Mouse (Mus musculus): Measurements from ENCODE around the gene Phip. TPM values are rescaled to one million over a fixed set of nuclear protein-coding genes. Genes with fewer than 3 reads are reported as not detected.
A peak's percentile ranks its signal among the peaks of the same experiment; 100 is the strongest.

Phip gene
- 0.29 and 0.39 TPM in 2 replicates for polyA plus RNA-seq (2012)

- H3K4me3 ChIP-seq (replicated peaks): peak within 1 kb of the TSS; percentile 98
- no peaks in the 10 kb centered on the region for H3K27me3 ChIP-seq (ENCODE audit: control insufficient read depth)
- no peaks in the 10 kb centered on the region for H3K9me3 ChIP-seq (ENCODE audit: control insufficient read depth, low read length)
- H3K4me1 ChIP-seq (ENCODE audit: control insufficient read depth): peaks cover 22% of the 10 kb centered on the region
- H3K36me3 ChIP-seq (ENCODE audit: control insufficient read depth): peaks cover 9% of the 10 kb centered on the region
- TF ChIP-seq TAL1 (IDR thresholded peaks at IDR 0.05; ENCODE audit: low read length) (no peak), GATA1 (IDR thresholded peaks at IDR 0.05; ENCODE audit: low read length) (no peak)
These were observed at the start of gene Phip for GRCm38 (mm10) chr9:82975342-82976215. Phip (minus strand) TSS chr9:82975516.

- H3K9me3 ChIP-seq (ENCODE audit: control insufficient read depth, low read length): no peaks in the 10 kb centered on the region
- H3K36me3 ChIP-seq (ENCODE audit: control insufficient read depth): no peaks in the 10 kb centered on the region
- no peak for TF ChIP-seq GATA1 (IDR thresholded peaks at IDR 0.05; ENCODE audit: low read length)
- no peak overlapping the region for H3K4me3 ChIP-seq (replicated peaks)
- H3K4me1 ChIP-seq (ENCODE audit: control insufficient read depth): no peaks in the 10 kb centered on the region
- H3K27me3 ChIP-seq (ENCODE audit: control insufficient read depth): no peaks in the 10 kb centered on the region
These were observed 48.4 kb upstream of the Phip start for GRCm38 (mm10) chr9:83023724-83024123.

GRCm38 (mm10) chr9:83014516-83014915 lies 39.2 kb upstream of the Phip start:
- no peak overlapping the region for H3K4me3 ChIP-seq (replicated peaks)
- H3K27me3 ChIP-seq (ENCODE audit: control insufficient read depth): no peaks in the 10 kb centered on the region
- no peaks in the 10 kb centered on the region for H3K4me1 ChIP-seq (ENCODE audit: control insufficient read depth)
- no peaks in the 10 kb centered on the region for H3K9me3 ChIP-seq (ENCODE audit: control insufficient read depth, low read length)
- H3K36me3 ChIP-seq (ENCODE audit: control insufficient read depth): no peaks in the 10 kb centered on the region
- no peak for TF ChIP-seq GATA1 (IDR thresholded peaks at IDR 0.05; ENCODE audit: low read length)
- no peak for TF ChIP-seq TAL1 (IDR thresholded peaks at IDR 0.05; ENCODE audit: low read length)

- no peaks in the 10 kb centered on the region for H3K27me3 ChIP-seq (ENCODE audit: control insufficient read depth)
- H3K4me1 ChIP-seq (ENCODE audit: control insufficient read depth): no peaks in the 10 kb centered on the region
- H3K4me3 ChIP-seq (replicated peaks): no peak overlapping the region
- no peaks in the 10 kb centered on the region for H3K9me3 ChIP-seq (ENCODE audit: control insufficient read depth, low read length)
- H3K36me3 ChIP-seq (ENCODE audit: control insufficient read depth): no peaks in the 10 kb centered on the region
- TF ChIP-seq TAL1 (IDR thresholded peaks at IDR 0.05; ENCODE audit: low read length) (no peak), GATA1 (IDR thresholded peaks at IDR 0.05; ENCODE audit: low read length) (no peak)
These were observed 33.0 kb upstream of the Phip start for GRCm38 (mm10) chr9:83008306-83008705.

- no peaks in the 10 kb centered on the region for H3K27me3 ChIP-seq (ENCODE audit: control insufficient read depth)
- no peaks in the 10 kb centered on the region for H3K36me3 ChIP-seq (ENCODE audit: control insufficient read depth)
- no peaks in the 10 kb centered on the region for H3K9me3 ChIP-seq (ENCODE audit: control insufficient read depth, low read length)
- no peaks in the 10 kb centered on the region for H3K4me1 ChIP-seq (ENCODE audit: control insufficient read depth)
- no peak overlapping the region for H3K4me3 ChIP-seq (replicated peaks)
- TF ChIP-seq GATA1 (IDR thresholded peaks at IDR 0.05; ENCODE audit: low read length): no peak
- TF ChIP-seq TAL1 (IDR thresholded peaks at IDR 0.05; ENCODE audit: low read length): no peak
These were observed 26.0 kb upstream of the Phip start for GRCm38 (mm10) chr9:83001342-83001741.

GRCm38 (mm10) chr9:82997765-82998500 lies 22.6 kb upstream of the Phip start:
- H3K27me3 ChIP-seq (ENCODE audit: control insufficient read depth): no peaks in the 10 kb centered on the region
- no peak overlapping the region for H3K4me3 ChIP-seq (replicated peaks)
- no peaks in the 10 kb centered on the region for H3K4me1 ChIP-seq (ENCODE audit: control insufficient read depth)
- H3K36me3 ChIP-seq (ENCODE audit: control insufficient read depth): no peaks in the 10 kb centered on the region
- H3K9me3 ChIP-seq (ENCODE audit: control insufficient read depth, low read length): no peaks in the 10 kb centered on the region
- TF ChIP-seq TAL1 (IDR thresholded peaks at IDR 0.05; ENCODE audit: low read length) (no peak), GATA1 (IDR thresholded peaks at IDR 0.05; ENCODE audit: low read length) (no peak)

GRCm38 (mm10) chr9:82976936-82977335 lies 1.6 kb upstream of the Phip start:
- peak overlapping the region; percentile 98 for H3K4me3 ChIP-seq (replicated peaks)

GRCm38 (mm10) chr9:82976219-82976618 lies 903 bp upstream of the Phip start:
- H3K27me3 ChIP-seq (ENCODE audit: control insufficient read depth): no peaks in the 10 kb centered on the region
- TF ChIP-seq TAL1 (IDR thresholded peaks at IDR 0.05; ENCODE audit: low read length) (no peak), GATA1 (IDR thresholded peaks at IDR 0.05; ENCODE audit: low read length) (no peak)

More at GRCm38 (mm10) chr9:82976936-82977335, 1.6 kb upstream of the Phip start:
- Histone ChIP-seq H3K36me3 (ENCODE audit: control insufficient read depth) (peaks cover 5% of the 10 kb centered on the region), H3K27me3 (ENCODE audit: control insufficient read depth) (no peaks in the 10 kb centered on the region), H3K4me1 (ENCODE audit: control insufficient read depth) (peaks cover 19% of the 10 kb centered on the region), H3K9me3 (ENCODE audit: control insufficient read depth, low read length) (no peaks in the 10 kb centered on the region)
- no peak for TF ChIP-seq GATA1 (IDR thresholded peaks at IDR 0.05; ENCODE audit: low read length)

GRCm38 (mm10) chr9:82974962-82975341 lies 364 bp downstream of the Phip start:
- H3K9me3 ChIP-seq (ENCODE audit: control insufficient read depth, low read length): no peaks in the 10 kb centered on the region
- H3K27me3 ChIP-seq (ENCODE audit: control insufficient read depth): no peaks in the 10 kb centered on the region
- H3K4me1 ChIP-seq (ENCODE audit: control insufficient read depth): peaks cover 24% of the 10 kb centered on the region
- peaks cover 12% of the 10 kb centered on the region for H3K36me3 ChIP-seq (ENCODE audit: control insufficient read depth)
- peak overlapping the region; percentile 98 for H3K4me3 ChIP-seq (replicated peaks)
- no peak for TF ChIP-seq TAL1 (IDR thresholded peaks at IDR 0.05; ENCODE audit: low read length)
- TF ChIP-seq GATA1 (IDR thresholded peaks at IDR 0.05; ENCODE audit: low read length): no peak

More at GRCm38 (mm10) chr9:82976219-82976618, 903 bp upstream of the Phip start:
- Histone ChIP-seq H3K4me1 (ENCODE audit: control insufficient read depth) (peaks cover 22% of the 10 kb centered on the region), H3K4me3 (replicated peaks) (peak overlapping the region; percentile 98), H3K9me3 (ENCODE audit: control insufficient read depth, low read length) (no peaks in the 10 kb centered on the region), H3K36me3 (ENCODE audit: control insufficient read depth) (peaks cover 8% of the 10 kb centered on the region)

Measured in erythroblast, embryonic 14.5 days (primary cell).